Mouse (Mus musculus) liver, adult 2 months (tissue): Measurements from ENCODE around the gene Ptprn2.

Experiments used
- CTCF ChIP-seq: fragments of 200-500 bp; IDR thresholded peaks from 2 replicates; pipeline ENCODE4 v1.5.1; 2011; ENCODE audit warnings: low read depth, low read length, control low read depth
- POLR2A ChIP-seq: fragments of 200-500 bp; IDR thresholded peaks from 2 replicates; pipeline ENCODE4 v1.6.1; 2011; ENCODE audit warnings: low read length, control low read depth; ENCODE audit not compliant: insufficient read depth; ENCODE audit errors: extremely low read depth

DNA sequence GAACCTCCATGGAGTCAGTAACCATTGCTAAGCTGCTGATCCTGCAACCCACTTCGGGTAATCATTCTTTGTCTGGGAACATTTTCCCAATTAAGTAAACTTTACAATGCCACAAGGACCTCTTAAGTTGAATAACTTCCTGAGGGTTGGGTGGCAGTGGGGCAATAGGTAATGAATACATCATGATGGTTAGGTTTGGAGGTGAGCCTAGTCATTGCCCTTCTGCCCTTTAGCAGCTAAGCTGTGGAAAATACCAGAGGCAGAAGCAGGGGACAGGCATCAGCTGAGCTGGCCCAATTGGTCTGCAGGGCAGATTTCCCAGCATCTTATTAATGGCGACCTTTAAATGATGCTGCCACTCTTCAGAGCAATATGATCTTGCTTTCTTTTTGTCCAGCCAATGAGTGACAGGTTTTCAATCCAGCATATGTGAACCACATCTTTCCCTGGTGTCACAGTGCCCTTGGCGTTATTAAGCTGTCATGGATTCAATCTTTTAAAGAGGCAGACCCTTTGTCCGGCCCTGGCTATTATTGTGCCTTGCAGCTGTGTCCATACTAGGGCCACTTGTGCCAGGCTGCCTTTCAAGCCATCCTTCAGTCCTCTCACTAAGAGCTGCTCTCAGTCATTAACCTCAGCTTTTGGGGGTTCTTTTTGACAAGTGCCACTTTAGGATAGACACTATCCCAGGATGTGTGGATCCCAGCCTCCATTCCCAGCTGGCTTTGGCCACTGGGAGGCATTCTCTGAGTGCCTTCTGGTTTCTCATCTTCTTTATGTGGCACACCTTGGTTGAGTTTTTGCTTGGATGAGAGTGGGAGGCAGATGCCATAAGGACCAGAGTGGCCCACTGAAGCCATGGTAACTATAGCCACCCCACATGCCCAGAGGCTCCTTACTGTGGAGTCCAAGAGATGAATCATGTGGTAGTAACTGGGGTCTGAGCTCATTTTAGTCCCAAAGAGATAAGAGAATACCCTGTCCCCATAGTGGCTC lies 292.9 kb downstream of the Ptprn2 start:
- no peak for TF ChIP-seq CTCF
- TF ChIP-seq POLR2A, result no peak
